Mouse (Mus musculus): ENCODE results near the gene Prelid3b.

Gene Prelid3b

DNA sequence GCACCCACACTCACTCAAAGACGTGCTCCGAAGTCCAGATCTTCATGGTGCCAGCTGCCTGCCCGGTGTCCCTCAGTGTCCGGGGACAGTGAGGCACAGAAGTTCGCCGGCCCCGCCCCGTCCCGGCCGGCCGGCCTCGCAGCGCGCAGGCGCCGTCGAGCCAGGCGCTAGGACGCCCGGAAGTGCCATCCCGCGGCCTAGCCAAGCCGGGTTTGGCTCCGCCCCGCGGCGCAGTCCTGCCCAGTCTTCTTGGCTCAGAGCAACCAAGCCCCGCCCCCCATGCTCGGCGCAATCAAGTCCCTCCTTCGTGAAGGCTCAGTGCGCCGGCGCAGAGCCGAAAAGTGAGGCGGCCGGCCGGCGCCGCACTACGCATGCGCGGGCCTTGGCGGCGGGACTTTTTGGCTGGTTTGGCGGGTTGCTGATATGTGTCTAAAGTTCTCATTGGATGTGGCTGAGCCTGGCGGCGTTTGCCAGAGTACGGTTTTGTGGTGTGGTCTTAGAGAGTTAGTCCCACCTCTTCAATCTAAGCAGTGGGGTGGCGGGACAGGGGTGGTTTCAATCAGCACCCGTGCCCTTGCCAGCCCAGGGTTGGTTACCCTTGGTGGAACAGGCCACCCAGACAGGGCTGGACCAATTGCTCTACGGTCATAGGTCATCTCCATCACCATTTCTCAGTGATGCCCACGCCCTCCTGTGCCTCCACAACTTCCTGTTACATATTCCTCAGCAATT lies at the start of gene Prelid3b:
Prelid3b (minus strand) TSS at position 264 of the 732 bp plus-strand sequence.
- DNase-seq = peak; percentile 100

DNA sequence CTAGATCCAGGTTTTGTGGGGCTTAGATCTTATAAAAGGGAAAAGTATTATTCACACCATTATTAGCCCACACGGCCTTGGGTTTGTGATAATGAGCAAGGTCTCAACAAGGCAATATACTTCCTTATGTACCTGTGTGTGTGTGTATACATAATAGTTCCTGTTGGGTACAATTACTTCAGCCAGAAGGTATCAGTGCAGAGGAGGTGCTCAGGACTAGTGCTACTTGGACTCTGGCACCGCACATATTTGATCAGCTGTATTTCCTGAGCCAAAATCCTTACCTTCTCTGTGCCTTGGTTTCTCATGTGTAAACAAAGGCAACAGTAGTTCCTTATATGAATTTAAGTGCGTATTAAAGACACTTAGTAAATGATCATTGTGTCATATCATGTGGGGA lies 49.3 kb upstream of the Prelid3b start:
- DNase-seq = no peak

DNA sequence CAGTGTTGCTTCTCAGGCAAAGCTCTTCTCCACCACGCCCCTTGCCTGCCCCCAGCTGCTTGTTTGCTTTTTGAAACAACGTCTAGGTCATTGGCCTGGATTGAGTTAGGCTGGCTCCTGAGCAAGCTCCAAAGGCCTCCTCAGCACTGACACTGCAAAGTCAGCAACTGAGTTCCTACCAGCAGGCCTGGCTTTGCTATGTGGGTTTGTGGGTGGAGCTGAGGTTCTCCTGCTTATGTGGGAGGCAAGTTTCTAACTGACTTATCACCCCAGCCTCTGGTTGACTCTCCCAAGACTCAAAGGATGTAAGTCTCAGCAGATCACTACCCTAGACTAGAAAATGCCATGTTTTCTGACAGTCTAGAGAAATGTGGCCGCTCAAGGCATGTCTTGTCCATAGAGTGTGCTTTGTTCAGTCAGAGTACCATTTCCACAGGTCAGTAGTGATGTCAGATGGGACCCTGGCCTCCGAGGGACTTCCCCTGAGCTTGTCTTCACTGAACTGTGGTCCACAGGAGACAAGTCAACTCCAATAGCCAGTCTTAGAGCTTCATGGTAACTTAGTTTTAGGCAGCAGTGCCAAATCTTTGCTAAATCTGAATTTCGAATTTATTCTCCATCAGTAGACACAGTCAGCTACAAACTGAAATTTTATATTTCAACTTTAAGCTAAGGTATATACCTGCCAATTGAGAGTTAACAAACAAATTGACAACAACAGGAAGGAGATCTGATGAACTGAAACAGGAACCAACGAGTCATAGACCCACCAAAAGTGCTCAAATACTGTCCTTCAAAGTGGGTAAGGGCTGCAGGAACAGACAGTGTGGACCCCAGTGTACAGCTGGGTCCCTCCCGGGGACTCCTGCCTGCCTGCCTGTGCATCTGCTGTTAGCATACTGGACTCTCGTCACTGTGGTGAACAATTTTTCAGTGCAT lies 44.5 kb upstream of the Prelid3b start:
- DNase-seq = no peak

DNA sequence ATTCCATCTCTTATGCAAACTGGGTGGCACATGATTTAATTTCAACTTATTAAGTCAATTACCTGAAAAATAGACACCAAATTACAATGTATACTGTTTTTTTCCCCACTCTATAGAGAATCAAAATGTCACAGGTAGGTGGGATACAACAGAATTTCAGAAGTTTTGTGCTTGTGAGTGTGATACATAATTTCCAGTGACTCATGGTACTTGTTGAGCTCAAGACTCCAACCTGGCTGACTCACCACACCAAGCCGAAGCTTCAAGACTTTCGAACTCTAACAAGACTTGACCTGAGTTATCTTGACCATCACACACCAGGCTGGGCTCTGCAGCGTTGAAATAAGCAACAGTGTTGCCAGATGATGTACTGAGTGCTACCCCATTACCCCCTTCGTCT lies 42.0 kb upstream of the Prelid3b start:
- DNase-seq = no peak

DNA sequence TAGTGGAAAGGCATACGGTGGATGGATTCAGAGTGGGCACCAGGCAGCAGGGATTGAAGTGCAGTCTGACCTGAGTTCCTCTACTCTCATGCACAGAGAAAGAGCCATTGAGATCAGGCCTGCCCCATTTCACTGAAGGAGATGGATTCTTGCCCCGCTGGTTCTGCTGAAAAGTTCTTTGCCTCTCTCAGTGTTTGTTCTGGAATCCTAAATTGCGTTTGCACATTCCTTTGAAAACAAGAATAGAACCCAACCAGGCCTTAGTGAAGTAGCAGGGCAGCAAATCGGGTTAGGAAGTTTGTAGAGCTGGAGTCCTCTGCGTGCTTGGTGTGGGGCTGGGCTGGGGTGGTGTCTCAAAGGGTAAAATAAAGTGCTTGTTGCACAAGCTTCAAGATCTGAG lies 40.9 kb upstream of the Prelid3b start:
- DNase-seq = no peak

DNA sequence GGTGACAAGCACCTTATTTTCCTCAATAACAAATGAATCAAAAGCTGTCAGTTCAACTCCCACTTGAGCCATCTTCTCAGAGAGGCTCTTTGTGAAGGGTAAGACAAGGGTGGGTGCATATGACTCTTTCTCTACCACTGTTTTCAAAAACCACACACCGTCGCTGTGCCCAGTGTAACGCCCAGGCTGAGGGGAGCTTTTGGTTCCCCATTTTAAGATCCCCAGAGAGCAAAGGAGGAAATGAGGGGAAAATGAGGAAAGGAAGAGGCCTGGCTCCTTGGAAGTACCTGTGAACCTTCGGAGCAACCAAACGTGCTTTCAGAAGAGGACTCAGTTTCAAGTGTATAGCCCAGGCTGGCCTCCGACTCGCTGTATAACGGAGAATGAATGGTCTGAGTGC lies 36.9 kb upstream of the Prelid3b start:
- DNase-seq = no peak

DNA sequence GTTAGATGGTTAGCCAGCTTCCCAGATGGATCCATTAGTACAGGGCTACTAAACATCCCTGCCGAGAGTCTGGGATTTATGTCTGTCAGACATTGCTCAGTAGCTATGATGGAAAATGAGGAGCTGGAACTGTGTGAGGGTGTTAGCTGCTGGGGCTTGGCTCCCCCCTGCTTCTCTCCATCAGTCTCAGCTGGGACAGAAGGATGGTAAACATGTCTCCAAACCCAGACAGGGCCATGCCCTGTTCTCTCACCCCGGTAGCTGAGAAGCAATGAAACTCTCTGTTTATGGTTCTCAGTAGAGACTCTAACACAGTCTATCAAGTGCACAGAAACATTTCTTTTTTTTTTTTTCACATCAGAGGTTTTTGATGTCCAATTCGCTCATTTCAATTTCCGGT lies 35.1 kb upstream of the Prelid3b start:
- no peak for DNase-seq

DNA sequence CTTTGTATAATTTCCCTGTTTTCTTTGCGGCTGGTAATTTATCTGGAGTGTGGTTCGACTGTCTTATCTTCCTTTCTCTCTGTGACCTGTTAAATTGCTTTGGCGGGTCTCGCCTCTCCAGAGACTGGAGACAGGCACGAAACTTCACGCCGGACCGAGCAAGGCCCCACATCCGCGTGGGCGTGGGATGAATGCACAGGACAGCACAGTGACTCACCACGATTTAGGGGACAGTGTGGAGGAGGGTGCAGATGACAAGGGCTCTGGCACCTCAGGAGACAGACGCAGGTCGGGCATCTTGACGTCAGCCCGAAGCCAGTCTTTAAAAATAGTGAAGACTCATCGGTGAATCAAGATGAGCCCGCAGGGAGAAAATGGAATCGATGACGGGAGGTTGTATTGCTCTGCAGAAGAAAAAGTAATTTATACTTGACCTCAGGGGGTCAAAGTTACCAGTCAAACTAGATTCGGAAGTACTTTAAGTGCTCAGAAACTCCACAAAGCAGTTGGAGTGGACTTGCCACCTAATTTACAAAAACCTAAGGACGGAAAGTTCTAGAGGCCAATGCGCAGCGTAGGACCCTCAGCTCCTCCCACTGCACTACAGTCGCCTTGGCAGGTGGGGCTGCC lies 30.1 kb upstream of the Prelid3b start:
- no peak for DNase-seq

DNA sequence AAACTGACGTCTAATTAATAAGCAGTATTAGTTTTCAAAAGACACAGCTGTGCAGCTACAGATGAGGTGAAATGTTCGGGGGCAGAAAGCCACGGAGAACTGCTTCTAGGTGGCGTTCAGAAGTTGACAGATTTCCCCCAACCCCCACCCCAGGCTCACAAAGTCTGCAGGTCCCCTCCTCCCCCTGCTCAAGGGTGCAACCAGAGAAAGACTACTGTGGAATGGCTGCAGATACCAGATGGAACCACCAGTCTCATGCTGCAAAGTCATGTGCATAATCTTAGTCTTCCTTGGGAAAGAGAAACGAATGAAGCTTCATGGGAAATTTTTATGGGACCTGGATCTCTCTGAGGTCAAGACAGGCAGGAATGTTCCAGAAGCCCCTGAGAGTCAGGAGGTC lies 29.4 kb upstream of the Prelid3b start:
- no peak for DNase-seq

DNA sequence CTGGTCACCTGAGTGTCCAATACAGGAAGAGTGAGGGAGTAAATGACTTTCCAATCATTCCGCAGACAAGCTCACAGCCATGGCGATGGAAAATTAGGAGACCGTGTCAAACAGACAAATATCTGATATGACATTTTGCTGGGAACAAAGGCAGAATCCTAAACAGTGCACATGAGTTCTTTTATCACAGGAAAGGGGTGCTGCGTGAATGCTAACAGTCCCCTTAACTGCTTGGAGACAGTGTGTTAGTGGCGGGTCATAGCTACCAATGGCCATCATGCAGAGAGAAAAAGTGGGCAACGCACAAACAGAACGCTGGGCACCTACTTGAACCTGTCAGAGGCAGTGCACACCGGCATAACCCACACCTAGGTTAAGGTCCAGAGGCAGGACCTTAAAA lies 28.6 kb upstream of the Prelid3b start:
- DNase-seq = no peak

DNA sequence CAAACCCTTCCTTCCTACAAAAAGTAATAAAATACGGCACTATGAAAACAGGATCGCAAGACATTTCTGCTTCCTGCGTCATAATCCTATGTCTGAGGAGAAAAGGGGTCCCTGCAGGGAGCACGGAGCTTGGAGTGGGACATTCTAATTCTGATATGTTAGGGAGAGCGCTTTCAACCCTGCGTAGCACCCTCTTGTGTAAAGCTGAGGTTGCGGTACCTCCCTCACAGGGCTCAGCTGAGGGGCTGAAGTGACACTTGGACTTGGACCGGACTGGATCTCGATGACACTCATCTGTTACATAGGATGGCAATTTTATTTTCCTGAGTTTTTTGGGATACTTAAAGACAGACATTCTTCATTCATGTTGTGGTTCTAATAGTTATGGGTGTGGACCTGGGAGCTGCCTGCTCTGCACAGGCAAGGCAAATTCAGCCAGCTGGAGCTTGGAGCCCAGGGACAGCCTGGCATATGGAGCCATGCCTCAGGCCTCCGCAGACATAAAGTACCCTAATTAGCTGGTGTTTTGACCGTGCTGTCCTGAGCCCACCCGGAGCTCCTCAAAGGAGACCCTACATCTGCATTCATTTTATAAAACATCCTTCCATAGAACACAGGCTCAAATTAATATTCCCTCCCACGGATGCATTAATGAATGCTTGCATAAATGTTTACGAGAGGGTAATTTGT lies 28.1 kb upstream of the Prelid3b start:
- no peak for DNase-seq

DNA sequence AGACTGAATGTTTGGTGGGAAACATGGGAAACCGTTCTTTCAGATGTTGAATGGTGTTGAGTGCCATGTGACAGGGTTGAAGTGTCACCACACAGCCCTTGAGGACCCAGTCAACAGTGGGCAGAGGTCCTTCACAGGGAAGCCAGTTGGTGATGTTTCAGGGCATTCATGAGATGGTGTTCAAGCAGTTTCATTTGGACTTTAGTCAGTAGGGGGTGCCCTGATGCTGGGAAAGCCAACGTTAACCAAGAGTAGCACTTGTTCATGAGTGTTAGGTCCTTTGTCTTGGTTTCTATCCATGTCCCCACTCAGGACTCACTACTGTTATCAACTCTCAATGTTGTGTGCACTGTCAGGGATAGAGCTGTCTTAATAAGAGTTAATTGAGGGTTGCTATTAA lies 20.0 kb upstream of the Prelid3b start:
- DNase-seq = no peak

DNA sequence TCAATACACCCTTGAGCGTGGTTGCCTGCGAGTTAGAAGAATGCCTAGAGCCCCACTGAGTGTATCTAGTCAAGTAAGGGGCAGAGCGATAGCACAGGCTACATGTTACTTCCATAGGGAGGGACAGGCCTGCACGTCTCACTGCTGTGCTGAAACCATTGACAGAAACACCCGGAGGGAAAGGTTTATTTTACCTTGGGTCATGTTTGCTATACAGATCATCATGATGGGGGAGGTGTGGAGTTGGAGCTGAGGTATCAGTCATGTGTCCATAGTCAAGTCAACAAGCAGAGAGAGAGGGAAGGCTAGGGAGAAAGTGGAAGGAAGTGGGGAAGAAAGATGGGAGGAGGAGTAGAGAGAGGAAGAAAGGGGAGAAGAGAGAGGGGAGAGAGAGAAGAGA lies 14.1 kb upstream of the Prelid3b start:
- DNase-seq = no peak

DNA sequence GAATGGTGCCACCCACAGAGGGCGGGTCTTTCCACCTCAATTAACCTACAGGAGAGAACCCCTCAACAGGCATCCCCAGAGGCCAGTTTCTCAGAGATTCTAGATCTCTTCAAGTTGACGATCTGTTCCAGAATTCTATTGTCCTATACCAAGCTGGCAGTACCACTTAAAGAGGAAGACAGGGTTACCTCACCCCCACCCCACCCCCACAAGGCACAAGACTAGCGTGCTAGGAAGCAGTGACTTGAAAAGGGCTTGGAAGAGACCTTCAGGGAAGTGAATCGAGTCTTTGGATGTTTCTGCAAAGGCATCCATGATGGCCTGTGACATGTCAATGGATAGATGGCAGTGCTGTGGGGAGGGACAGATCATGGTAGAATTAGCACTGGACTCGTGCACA lies 5.9 kb upstream of the Prelid3b start:
- no peak for DNase-seq

DNA sequence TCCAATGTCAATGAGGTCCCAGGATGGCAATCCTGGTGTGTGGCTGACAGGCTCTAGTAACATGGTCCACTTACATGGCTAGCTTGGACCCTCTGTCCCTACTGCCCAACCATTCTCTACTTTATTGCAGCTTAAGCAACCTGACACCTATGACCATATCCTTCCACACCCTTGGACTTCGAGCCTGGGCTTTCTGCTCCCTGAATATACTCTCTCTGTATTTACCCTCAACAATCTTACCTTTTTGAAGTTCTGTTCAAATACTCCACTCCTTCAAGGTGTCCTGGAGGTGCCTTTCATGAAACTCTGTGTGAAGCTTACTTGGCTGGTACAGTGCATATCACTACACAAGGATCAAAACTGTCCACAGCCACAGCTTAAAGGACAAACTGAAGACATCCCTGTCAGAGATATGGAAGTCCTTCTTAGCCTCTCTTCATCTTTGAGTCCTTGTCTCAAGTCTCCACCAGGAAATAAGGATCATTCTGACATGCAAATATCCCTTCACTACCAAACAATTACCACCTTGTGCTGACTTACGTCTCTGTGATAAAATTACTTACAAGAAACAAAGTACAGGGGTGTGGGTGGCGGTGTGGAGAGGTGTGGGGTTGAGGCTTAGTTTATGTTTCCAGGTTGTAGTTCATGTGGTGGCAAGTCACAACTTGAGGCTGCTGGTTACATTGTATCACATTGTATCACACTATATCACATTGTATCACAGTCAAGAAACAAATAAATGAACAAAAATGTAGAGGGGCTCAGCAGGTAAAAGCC lies 4.8 kb upstream of the Prelid3b start:
- DNase-seq = no peak

DNA sequence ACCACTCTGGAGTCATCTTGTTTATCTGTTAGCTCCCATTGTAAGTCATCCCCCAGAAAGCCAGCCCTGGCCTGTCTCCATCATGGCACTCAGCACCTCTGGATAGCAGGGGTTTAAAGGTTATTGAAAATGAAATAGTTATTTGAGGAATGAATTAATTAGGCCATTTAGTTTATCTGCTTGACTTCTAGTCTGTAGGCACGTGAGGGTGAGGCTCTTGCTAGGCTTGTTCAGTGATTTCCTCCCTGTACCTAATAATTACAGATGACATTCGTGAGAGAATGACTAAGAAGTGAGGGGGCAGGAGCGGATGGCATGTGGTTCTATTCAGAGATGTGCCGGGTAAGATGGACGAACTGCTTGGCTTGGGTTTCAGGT lies 658 bp upstream of the Prelid3b start:
- no peak for DNase-seq

DNA sequence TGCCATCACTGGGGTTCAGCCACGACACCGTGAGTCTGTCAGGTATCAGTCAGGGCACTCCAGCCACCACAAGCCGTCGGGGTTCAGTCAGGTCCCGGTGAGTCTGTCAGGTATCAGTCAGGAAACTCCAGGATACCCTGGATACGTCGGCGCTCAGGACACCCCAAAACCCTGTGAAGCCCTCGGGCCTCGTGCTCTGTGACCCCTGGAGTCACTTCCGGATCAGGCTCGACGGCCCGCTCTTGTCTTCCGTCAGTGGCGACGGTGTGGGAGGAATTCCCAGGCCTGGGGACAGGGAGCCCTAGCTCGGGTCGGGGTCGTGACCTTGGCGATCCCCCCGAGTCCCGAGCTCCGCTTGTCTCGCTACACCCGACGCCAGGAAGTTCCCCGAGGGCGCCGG lies 474 bp downstream of the Prelid3b start:
- DNase-seq = no peak

DNA sequence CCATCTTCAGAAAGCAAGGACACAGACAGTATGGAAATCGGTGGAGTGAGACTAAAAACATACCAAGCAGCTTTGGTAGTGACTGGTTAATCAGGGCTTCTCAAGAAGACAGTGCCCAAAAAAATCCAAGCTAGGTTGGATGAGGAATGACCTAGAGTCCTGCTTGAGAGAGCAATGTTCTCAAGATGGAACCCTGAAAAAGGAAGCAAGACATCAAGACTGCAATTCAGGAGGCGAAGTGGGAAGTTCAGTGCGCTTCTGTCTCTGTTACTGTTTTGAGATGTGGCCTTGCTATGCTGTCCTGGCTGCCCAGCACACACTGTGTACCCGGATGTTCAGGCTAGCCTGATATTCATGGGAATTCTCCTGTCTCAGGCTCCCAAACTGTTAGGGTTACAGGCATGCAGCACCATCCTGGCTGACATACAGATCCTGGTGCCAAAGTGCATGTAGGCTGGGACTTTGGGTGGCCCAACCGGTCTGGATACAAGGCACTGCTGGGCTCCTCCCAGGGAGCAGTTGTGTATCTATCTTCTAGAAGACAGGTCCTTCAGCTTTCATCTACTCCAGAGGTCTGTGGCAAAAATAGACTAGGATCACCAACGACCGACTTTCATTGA lies 2.0 kb downstream of the Prelid3b start:
- DNase-seq = no peak

DNA sequence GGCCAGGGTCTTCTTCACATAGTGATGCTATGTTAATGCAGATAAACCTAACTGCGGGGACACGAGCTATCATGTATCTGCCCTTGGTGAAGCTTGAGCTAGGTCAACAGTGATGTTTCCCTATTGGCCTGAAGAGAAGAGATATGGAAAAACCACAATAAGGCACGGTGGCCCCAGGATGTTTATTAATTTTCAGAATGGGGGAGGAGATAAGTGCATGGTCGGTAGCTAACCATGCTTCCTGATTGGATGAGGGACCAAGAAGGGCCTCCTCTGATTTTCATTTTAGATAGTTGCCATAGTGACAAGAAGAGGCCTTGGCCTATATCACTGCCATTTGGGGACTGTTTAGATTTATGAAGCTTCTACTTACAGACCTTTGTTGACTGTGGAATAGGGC lies 2.5 kb downstream of the Prelid3b start:
- no peak for DNase-seq

DNA sequence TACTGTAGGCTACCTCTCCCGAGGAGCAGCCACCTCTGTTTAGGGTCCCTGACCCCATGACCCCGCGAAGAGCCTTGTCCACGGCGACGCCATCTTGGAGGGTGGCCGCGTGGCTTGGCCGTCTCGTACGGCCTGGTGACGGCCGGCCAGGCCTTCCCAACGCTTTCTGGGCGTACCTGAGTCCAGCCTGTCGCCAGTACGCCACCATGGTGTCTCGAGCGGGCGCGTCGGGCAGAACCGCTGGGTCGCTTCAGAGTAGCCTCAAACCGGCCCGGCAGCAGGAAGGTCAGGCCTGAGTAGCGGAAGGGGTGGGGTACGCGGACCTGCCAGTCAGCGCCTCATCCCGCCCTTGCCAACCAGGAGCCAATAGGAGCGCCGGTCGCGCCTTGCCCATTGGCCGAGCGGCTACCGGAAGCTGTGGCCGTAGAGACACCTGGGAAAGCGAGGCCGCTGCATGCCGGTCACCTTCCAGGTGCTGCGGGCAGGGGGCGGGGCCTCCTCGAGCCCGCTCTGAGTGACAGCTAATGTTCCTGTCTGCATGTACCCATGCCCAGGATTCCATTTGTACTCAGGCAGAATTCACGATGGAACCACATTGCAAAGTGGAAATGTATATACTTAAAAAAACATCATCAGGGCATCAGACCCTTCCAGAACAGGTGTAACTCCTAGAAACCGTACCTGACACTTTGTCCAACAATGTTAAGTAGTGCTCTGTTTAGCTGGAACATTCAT lies 8.9 kb downstream of the Prelid3b start, which contains the start of gene Atp5e:
Atp5e (minus strand) TSS at position 317 of the 735 bp plus-strand sequence.
- peak; percentile 91 for DNase-seq

DNA sequence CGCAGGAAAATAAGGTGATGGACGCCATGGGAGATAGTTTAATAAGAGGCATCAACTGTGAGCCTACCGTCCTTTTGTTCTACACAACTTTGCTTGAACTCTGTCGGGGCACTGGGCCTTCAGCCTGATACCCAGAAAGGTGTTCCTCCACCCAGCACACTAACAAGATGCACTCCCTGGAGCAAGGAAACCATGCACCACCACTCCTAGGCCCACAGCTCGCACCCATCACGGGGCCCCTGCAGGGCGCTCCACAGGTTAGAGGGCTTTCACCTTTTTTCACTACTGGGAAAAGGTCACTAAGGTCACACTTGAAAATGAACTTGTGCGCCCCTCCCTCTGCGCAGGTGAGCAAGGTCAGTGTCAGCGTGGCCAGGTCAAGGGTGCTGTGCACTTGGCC lies 9.5 kb downstream of the Prelid3b start:
- no peak for DNase-seq

Measured in right cerebral cortex, postnatal 4 days (tissue).